Mouse (Mus musculus) limb, embryonic 11.5 days (tissue): ENCODE data around the gene Snx18. TPM values are rescaled to one million over a fixed set of nuclear protein-coding genes. Genes with fewer than 3 reads are reported as not detected.

Source experiments
- ATAC-seq: fragments of 200-750 bp; cut with Nextera tagmentation; 2 replicates; pipeline ENCODE4 v1.8.0; 2017; ENCODE audit warnings: low read depth; ENCODE audit not compliant: insufficient number of reproducible peaks, low FRiP score, low TSS enrichment
- DNase-seq: peaks from one replicate; pipeline ENCODE4 v3.0.0-alpha.2; 2015; ENCODE audit warnings: low spot score
- H3K27ac ChIP-seq: fragments of 300-500 bp; sonication (generic); replicated peaks from 2 replicates; pipeline ENCODE4 v1.5.1; 2014; ENCODE audit warnings: low read depth, mild to moderate bottlenecking, low read length
- H3K27me3 ChIP-seq: fragments of 300-500 bp; sonication (generic); 2 replicates; pipeline ENCODE4 v1.6.1; 2014; ENCODE audit warnings: mild to moderate bottlenecking, low read length, mixed read lengths; ENCODE audit not compliant: control insufficient read depth, insufficient read depth
- H3K36me3 ChIP-seq: fragments of 300-500 bp; sonication (generic); 2 replicates; pipeline ENCODE4 v1.6.1; 2014; ENCODE audit warnings: mild to moderate bottlenecking, low read length, moderate library complexity, mixed read lengths; ENCODE audit not compliant: control insufficient read depth, insufficient read depth
- H3K4me1 ChIP-seq: fragments of 300-500 bp; sonication (generic); 2 replicates; pipeline ENCODE4 v1.6.1; 2014; ENCODE audit warnings: low read length, mixed read lengths; ENCODE audit not compliant: control insufficient read depth, insufficient read depth
- H3K4me2 ChIP-seq: fragments of 300-500 bp; sonication (generic); 2 replicates; pipeline ENCODE4 v1.6.1; 2014; ENCODE audit warnings: low read depth, mild to moderate bottlenecking, moderate library complexity; ENCODE audit not compliant: severe bottlenecking
- H3K4me3 ChIP-seq: fragments of 300-500 bp; sonication (generic); 2 replicates; pipeline ENCODE4 v1.5.1; 2014; ENCODE audit warnings: low read depth, low read length
- H3K9ac ChIP-seq: fragments of 300-500 bp; sonication (generic); 2 replicates; pipeline ENCODE4 v1.6.1; 2014; ENCODE audit warnings: mild to moderate bottlenecking, low read length
- H3K9me3 ChIP-seq: fragments of 300-500 bp; sonication (generic); 2 replicates; pipeline ENCODE4 v1.6.1; 2016; ENCODE audit warnings: low read length; ENCODE audit not compliant: control insufficient read depth
- WGBS: fragments of 180-500 bp; shearing (Covaris S2); extraction: QIAGEN DNeasy Blood & Tissue Kit; methylation state at CpG from one replicate; pipeline ENCODE4 v1.1.7; 2014; 5-methylcytosine and 5-hydroxymethylcytosine counted together
- polyA plus RNA-seq: library from polyadenylated mRNA; unstranded; fragments of >200 nt; fragmentation: Nextera tagmentation; extraction: Ambion mirVana; gene quantifications from 2 replicates; pipeline ENCODE4 v1.2.1, GENCODE M21; 2014

Gene Snx18
- polyA plus RNA-seq, result 32.8 and 39.2 TPM in 2 replicates

GRCm38 (mm10) chr13:113617891-113618823, at the start of gene Snx18:
Snx18 (minus strand) TSS chr13:113618564.
- peaks cover 47% of the 10 kb centered on the region for H3K4me1 ChIP-seq
- H3K36me3 ChIP-seq, result no peaks in the 10 kb centered on the region
- WGBS, result under 1% methylated on average over 107 of the region's 119 CpGs
- peak within 1 kb of the TSS; percentile 93 for H3K4me2 ChIP-seq
- peak within 1 kb of the TSS; percentile 77 for H3K27ac ChIP-seq
- H3K9me3 ChIP-seq, result no peaks in the 10 kb centered on the region
- peak within 1 kb of the TSS; percentile 85 for H3K4me3 ChIP-seq
- peak within 1 kb of the TSS; percentile 91 for H3K9ac ChIP-seq
- peak; percentile 92 for DNase-seq
- H3K27me3 ChIP-seq, result no peaks in the 10 kb centered on the region
- ATAC-seq, result peak; percentile 87

DNA sequence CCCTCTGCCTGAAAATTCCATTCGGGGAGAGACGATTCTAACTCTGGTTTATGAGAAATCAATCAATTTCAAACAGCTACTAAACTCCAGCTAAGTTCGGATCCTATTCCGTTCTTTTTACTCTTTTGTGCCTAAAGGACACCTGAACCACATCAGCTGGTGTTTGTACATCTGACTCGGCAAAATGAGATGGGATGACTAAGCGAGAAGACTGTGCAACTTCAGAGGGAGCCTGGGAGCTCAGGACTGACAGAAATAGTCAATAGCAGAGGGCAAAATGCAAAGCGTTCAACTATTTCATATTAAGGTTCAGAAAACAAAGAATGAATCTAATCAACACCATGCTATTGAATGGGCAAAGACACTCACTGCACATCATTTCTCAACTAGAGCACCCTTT, 45.5 kb upstream of the Snx18 start:
- ATAC-seq (no peak), DNase-seq (no peak)
- Histone ChIP-seq H3K9ac (no peak overlapping the region), H3K27ac (no peak overlapping the region), H3K4me1 (no peaks in the 10 kb centered on the region), H3K9me3 (no peaks in the 10 kb centered on the region), H3K27me3 (no peaks in the 10 kb centered on the region), H3K4me2 (no peak overlapping the region), H3K4me3 (no peak overlapping the region), H3K36me3 (no peaks in the 10 kb centered on the region)
- 85% methylated on average over 7 of the region's 7 CpGs for WGBS

DNA sequence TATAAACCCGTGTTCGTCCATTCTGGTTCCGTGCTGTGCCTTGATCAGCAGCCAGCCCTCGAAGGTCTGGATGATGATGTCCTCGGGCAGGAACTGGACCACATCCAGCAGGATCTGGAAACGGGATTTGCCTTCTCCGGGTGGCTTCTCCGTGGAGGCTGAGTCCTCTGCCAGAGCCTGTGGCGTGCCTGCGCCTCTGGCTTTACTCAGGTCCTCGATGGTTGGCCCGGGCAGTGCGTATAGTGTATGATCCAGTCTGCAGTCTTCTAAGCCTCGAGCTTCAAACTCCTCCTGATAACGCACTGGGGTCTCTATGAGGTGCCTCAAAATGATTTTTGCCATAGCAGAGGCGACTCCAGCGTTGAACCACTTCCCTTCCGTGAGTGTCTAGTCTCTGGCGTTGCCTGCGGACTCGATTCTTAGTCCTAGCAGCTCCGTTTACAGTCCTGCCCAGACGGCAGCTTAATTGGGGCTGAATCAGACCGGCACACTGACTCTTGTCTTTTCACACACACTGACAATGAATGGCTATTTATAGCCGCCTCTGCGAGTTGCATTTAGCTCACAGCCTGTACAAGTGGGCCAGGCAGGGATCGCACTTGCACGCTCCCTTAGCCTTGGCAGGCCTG, 44.9 kb upstream of the Snx18 start, which contains the start of gene Hspb3:
Gene Hspb3 (minus strand): TSS at position 526 of the 629 bp plus-strand sequence.
- Histone ChIP-seq H3K4me1 (no peaks in the 10 kb centered on the region), H3K27me3 (no peaks in the 10 kb centered on the region), H3K4me3 (no peak within 1 kb of the TSS), H3K27ac (no peak within 1 kb of the TSS), H3K36me3 (no peaks in the 10 kb centered on the region), H3K9ac (no peak within 1 kb of the TSS), H3K4me2 (no peak within 1 kb of the TSS), H3K9me3 (no peaks in the 10 kb centered on the region)
- 76% methylated on average over 28 of the region's 28 CpGs for WGBS
- ATAC-seq, result no peak
- no peak for DNase-seq

- no peaks in the 10 kb centered on the region for H3K4me1 ChIP-seq
- H3K9me3 ChIP-seq, result no peaks in the 10 kb centered on the region
- H3K36me3 ChIP-seq, result no peaks in the 10 kb centered on the region
- H3K27ac ChIP-seq, result no peak overlapping the region
- no peaks in the 10 kb centered on the region for H3K27me3 ChIP-seq
- ATAC-seq (no peak), DNase-seq (no peak)
- whole genome bisulfite sequencing, result 78% methylated on average over 7 of the region's 7 CpGs
- no peak overlapping the region for H3K4me3 ChIP-seq
- no peak overlapping the region for H3K9ac ChIP-seq
- H3K4me2 ChIP-seq, result no peak overlapping the region
These were observed 43.5 kb upstream of the Snx18 start for GRCm38 (mm10) chr13:113661826-113662271.

DNA sequence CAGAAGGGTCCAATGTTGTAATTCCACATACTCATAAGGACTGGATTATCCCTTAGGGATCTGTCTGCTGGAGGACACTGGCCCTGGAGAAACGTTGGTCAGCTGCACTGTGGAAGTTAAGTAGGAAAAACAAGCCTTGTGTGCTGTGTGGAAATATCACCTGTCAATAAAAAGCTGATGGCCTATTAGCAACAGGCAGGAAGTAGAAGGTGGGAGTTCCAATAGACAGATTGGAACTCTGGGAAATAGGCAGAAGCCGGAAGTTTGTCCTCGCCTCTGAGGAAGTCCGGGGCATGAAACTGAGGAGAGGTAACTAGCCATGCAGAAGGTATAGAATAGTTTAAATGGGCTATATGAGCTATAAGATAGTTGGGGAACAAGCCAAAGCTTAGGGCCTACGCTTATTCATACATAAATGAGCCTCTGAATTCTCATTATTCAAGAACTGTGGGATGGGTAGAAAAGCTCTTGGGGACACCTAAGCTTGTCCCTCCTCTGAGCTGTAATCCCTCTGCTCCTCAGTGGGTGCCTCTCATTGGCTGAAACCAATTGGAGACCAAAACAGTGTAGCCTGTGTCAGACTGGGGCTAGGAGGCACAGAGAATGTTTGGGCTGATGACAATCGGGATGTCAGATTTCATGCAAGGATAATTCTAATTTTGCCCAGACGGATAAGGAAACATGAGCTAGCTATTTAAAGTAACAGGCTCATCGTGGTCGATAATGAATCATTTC, 42.4 kb upstream of the Snx18 start:
- DNase-seq (no peak), ATAC-seq (no peak)
- no peaks in the 10 kb centered on the region for H3K27me3 ChIP-seq
- no peak overlapping the region for H3K4me3 ChIP-seq
- WGBS, result 84% methylated on average over 9 of the region's 9 CpGs
- no peaks in the 10 kb centered on the region for H3K4me1 ChIP-seq
- H3K27ac ChIP-seq, result no peak overlapping the region
- H3K9ac ChIP-seq, result no peak overlapping the region
- H3K36me3 ChIP-seq, result no peaks in the 10 kb centered on the region
- no peak overlapping the region for H3K4me2 ChIP-seq
- H3K9me3 ChIP-seq, result no peaks in the 10 kb centered on the region

DNA sequence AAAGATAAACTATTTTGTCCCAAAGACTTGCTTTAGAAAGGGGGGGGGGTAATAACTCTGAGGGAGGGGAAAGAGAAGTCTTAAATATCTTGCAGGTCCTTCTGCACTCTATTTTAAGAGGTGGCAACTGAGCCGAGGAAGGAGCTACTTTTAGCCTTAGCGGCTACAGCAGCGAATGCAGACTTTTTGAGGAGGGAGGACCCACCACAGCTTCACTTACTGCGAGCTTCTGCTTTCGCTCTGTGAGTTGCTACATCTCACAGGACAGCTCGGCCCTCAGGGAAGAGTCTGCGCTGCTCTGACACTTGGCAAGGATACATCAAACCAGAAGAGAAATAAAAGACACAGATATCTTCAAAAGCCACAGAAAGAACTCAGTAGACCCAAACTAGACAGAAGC, 38.8 kb upstream of the Snx18 start:
- Histone ChIP-seq H3K4me3 (no peak overlapping the region), H3K9ac (no peak overlapping the region), H3K9me3 (no peaks in the 10 kb centered on the region), H3K36me3 (no peaks in the 10 kb centered on the region), H3K4me2 (no peak overlapping the region), H3K4me1 (no peaks in the 10 kb centered on the region), H3K27me3 (no peaks in the 10 kb centered on the region), H3K27ac (no peak overlapping the region)
- ATAC-seq (no peak), DNase-seq (no peak)
- WGBS, result 84% methylated on average over 7 of the region's 7 CpGs

- no peaks in the 10 kb centered on the region for H3K27me3 ChIP-seq
- H3K4me1 ChIP-seq, result no peaks in the 10 kb centered on the region
- H3K27ac ChIP-seq, result no peak overlapping the region
- ATAC-seq, result no peak
- no peak overlapping the region for H3K4me2 ChIP-seq
- H3K36me3 ChIP-seq, result no peaks in the 10 kb centered on the region
- H3K4me3 ChIP-seq, result no peak overlapping the region
- no peaks in the 10 kb centered on the region for H3K9me3 ChIP-seq
- DNase-seq, result no peak
- 91% methylated on average over 4 of the region's 4 CpGs for WGBS
- no peak overlapping the region for H3K9ac ChIP-seq
These were observed 38.3 kb upstream of the Snx18 start for GRCm38 (mm10) chr13:113656639-113657038.

GRCm38 (mm10) chr13:113655511-113655910, 37.1 kb upstream of the Snx18 start:
- Histone ChIP-seq H3K4me3 (no peak overlapping the region), H3K9ac (no peak overlapping the region), H3K4me2 (no peak overlapping the region), H3K27me3 (no peaks in the 10 kb centered on the region), H3K36me3 (no peaks in the 10 kb centered on the region), H3K27ac (no peak overlapping the region), H3K9me3 (no peaks in the 10 kb centered on the region), H3K4me1 (no peaks in the 10 kb centered on the region)
- WGBS, result 96% methylated on average over 4 of the region's 4 CpGs
- ATAC-seq, result no peak
- no peak for DNase-seq
